Mouse (Mus musculus) bone marrow macrophage, adult 2 months (primary cell): Measurements from ENCODE around the gene Cks1b. TPM values are rescaled to one million over a fixed set of nuclear protein-coding genes. Genes with fewer than 3 reads are reported as not detected.
A peak's percentile ranks its signal among the peaks of the same experiment; 100 is the strongest.

Experiments used
- H3K27ac ChIP-seq: 2 replicates; pipeline ENCODE4 v1.5.1; 2012; ENCODE audit warnings: low read depth, low read length; ENCODE audit not compliant: insufficient read depth
- H3K4me1 ChIP-seq: 2 replicates; pipeline ENCODE4 v1.6.1; 2012; ENCODE audit warnings: low read length; ENCODE audit not compliant: control insufficient read depth, insufficient read depth
- H3K4me3 ChIP-seq: 2 replicates; pipeline ENCODE4 v1.5.1; 2012; ENCODE audit warnings: mild to moderate bottlenecking, low read length, moderate library complexity; ENCODE audit not compliant: insufficient read depth
- CTCF ChIP-seq: IDR thresholded peaks from 2 replicates; pipeline ENCODE4 v1.5.1; 2012; ENCODE audit warnings: low read depth, mild to moderate bottlenecking, low read length, moderate library complexity
- POLR2A ChIP-seq: IDR thresholded peaks from 2 replicates; pipeline ENCODE4 v1.6.1; 2012; ENCODE audit warnings: mild to moderate bottlenecking, low read depth, low read length, borderline replicate concordance
- polyA plus RNA-seq: library from polyadenylated mRNA; stranded (reverse); fragments of >200 nt; gene quantifications from 2 replicates; pipeline ENCODE4 v1.2.4, GENCODE M21; 2012; ENCODE audit not compliant: missing spikeins, insufficient read depth, insufficient read length

The Cks1b gene
- polyA plus RNA-seq, 1 experiment: 46.6 TPM

DNA sequence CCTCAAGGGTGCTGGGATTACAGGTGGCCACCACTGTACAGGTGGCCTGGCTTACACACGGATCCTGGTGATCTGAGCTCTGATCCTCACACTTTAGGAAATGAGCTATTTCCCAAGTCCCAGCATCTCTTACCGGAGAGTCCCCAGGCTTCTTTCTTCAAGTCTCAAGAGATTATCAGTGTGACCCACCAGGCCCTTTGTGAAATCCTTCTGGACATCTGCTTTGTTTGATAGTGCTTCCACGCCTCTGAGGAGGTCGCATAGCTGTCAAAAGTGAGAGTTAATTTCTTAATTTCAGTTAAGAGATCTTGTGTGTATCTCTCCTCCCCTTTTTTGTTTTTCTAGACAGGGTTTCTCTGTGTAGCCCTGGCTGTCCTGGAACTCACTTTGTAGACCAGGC is 7.7 kb upstream of the Cks1b start:
- no peak overlapping the region for H3K4me3 ChIP-seq
- peaks cover 24% of the 10 kb centered on the region for H3K4me1 ChIP-seq
- no peak overlapping the region for H3K27ac ChIP-seq
- TF ChIP-seq POLR2A (no peak), CTCF (no peak)

DNA sequence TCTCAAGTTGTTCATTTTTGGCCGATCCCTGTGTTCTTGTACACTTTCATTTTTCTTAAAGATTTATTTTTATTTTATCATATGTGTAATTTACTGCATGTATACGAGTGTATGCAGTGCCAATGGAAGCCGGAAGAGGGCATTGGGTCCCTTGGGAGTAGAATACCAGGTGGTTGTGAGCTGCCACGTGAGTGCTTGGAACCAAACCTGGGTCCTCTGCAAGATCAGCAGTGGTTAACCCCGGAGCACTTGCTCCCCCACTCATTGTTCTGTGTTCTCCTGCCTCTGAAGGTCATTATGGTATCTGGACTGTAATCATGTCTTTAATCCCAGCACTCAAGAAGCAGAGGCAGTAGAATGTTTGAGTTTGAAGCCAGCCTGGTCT is 7.0 kb upstream of the Cks1b start:
- TF ChIP-seq POLR2A: no peak
- no peak for TF ChIP-seq CTCF
- Histone ChIP-seq H3K27ac (no peak overlapping the region), H3K4me3 (no peak overlapping the region), H3K4me1 (peaks cover 27% of the 10 kb centered on the region)

DNA sequence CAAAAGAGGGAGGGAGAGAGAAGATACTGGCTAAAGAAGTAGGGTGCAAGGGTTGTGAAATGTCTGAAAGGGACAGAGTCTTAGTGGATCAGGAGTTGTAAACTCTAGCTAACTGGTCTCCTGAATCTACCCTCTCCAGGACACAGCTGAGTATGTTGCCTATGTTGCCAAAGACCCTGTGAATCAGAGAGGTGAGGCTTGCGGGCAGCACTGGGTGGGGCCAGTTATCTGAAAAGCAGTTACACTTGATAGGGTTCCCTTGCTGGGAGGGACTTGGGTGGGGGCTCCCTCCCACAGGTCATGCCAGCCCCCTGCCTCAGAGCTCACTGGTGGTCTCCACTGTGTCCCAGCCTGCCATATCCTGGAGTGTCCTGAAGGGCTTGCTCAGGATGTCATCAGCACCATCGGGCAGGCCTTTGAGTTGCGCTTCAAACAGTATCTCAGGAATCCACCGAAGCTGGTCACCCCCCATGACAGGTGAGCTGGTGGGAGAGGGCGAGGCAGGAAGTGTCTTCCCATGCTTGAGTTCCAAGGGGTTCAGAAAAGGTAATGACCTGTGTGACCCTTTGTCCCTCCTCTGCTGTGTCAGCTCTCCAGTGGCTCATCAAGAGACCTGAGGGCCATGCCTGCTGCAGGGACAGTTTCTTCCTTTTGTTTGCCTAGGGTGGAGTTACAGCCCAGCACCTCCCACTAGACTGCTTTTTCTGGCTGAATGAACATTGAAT is 6.4 kb upstream of the Cks1b start:
- no peak overlapping the region for H3K27ac ChIP-seq
- peaks cover 33% of the 10 kb centered on the region for H3K4me1 ChIP-seq
- TF ChIP-seq POLR2A (no peak), CTCF (no peak)
- no peak overlapping the region for H3K4me3 ChIP-seq

DNA sequence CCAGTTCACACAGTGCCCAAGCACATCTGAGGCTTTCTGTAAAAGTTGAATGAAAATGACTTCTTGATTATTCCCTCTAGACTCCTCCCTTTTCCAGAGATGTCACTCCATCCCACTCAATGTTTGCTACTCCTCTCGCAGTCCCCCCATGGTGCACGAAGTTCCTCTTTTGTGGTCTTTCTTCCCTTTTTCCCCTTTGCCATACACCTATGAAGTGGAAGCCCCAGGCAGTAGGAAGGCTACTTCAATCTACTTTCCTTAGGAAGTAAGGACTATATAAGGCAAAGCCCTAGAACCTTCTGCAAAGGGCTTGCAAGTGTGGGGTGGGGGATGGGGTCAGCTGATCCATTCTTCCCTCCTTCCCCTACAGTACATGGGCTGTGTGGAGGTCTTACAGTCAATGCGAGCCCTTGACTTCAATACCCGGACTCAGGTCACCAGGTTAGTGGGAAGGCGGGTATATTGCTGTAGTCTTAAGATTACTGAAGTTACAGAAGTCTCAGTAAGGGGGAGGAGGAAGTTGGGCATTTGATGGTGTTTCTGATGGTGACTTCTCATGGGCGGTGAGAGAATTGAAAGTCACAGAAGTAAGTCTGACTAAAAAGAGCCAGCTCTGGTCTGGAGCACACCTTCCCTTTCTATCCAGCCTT is 4.5 kb upstream of the Cks1b start:
- TF ChIP-seq POLR2A (no peak), CTCF (no peak)
- peaks cover 34% of the 10 kb centered on the region for H3K4me1 ChIP-seq
- H3K27ac ChIP-seq: peak overlapping the region; percentile 65
- H3K4me3 ChIP-seq: peak overlapping the region; percentile 17; the same call in 1 of the 2 replicates

DNA sequence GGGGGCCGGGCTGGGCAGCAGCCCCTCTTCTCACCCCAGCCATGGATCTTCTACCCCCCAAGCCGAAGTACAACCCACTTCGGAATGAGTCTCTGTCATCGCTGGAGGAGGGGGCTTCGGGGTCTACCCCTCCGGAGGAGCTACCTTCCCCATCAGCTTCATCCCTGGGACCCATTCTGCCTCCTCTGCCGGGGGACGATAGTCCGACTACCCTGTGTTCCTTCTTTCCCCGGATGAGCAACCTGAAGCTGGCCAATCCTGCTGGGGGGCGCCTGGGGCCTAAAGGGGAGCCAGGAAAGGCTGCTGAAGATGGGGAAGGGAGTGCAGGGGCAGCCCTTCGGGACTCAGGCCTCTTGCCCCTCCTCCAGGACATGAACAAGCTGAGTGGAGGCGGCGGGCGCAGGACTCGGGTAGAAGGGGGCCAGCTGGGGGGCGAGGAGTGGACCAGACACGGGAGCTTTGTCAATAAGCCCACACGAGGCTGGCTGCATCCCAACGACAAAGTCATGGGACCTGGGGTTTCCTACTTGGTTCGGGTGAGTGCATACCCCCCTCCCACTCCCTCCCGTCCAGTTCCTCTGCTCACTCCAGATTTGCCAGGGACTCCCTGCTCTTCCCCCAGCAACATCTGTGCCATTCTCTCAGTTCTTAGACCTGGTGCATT is 3.8 kb upstream of the Cks1b start:
- no peak for TF ChIP-seq CTCF
- no peak for TF ChIP-seq POLR2A
- H3K4me3 ChIP-seq: peak overlapping the region; percentile 52
- H3K4me1 ChIP-seq: peaks cover 34% of the 10 kb centered on the region
- peak overlapping the region; percentile 61 for H3K27ac ChIP-seq

DNA sequence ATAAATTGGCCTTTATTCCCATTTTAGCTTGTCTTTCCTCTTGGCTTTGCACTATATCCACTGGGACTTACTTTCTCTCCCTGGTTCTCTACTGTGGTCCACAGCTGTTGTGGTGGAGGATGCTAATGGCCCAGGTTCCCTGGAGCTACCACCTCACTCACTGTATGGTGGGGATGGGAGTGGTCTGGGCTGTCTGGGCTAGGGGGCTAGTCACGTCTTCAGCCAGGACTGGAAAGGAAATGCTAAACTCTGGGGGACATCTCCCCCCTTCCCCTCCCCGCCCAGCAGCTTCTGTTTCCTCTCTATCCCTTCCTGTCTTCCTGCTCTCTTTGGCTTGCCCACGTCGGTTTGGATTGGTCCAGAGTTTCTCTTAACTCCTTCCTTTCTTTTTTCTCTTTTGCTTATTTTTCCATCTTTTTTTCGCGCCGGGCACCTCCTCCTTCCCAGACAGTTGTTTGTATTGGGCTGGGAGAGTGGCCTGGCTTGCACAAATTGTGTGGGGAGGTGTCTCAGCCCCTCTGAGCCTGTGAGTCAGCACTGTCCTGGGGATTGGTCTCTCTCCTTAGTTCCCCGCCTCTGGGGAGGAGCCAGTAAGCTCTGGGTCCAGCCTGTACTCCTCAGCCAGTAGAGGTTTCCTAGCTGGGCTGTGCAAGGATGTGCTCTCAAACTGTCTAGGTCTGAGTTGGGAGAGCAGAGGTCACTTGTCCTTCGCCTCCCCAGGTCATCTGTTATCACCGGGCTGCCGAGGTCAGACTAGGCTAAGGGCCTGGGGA is 3.0 kb upstream of the Cks1b start:
- no peak for TF ChIP-seq CTCF
- Histone ChIP-seq H3K4me1 (peaks cover 40% of the 10 kb centered on the region), H3K27ac (peak overlapping the region; percentile 61), H3K4me3 (peak overlapping the region; percentile 52)

DNA sequence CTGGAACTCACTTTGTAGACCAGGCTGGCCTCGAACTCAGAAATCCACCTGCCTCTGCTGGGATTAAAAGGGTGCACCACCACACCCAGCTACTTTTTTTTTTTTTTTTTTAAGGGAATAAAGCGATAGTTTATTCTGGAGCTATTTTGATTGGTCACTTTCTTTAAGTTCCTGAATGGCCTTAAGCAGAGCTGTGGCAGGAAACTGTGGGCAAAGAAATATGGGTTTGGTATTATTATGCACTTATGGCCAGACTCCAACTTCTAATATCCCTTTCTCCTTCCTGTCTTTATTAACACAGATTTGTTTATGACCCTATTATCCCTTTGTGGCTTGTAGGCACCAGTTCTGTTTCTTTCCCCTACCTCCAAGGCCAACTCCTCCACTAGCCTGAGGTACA is 2.2 kb upstream of the Cks1b start:
- H3K4me1 ChIP-seq: peaks cover 41% of the 10 kb centered on the region
- TF ChIP-seq POLR2A (no peak), CTCF (no peak)
- no peak overlapping the region for H3K4me3 ChIP-seq
- H3K27ac ChIP-seq: peak overlapping the region; percentile 49

DNA sequence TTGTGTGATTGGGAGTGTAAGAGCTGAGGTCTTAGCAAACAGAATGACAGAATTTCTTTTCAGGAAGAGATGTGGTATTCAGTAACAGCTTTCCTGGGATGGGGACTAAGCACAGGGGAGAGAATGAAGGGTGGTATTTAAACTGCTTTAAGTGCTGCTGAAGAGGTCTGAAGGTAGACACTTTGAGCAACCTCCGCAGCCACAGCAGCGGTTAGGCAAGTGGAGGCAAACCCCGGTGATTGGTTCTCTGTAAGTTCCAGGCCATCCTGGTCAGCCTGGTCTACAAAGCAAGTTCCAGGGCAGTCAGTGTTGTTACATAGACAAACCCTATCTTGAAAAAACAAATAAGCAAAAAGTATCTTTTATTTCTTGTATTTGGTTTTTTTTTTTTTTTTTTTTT is 1.8 kb upstream of the Cks1b start:
- H3K4me1 ChIP-seq: peaks cover 41% of the 10 kb centered on the region
- peak overlapping the region; percentile 90 for H3K4me3 ChIP-seq
- peak overlapping the region; percentile 95 for H3K27ac ChIP-seq
- TF ChIP-seq CTCF: no peak
- no peak for TF ChIP-seq POLR2A

DNA sequence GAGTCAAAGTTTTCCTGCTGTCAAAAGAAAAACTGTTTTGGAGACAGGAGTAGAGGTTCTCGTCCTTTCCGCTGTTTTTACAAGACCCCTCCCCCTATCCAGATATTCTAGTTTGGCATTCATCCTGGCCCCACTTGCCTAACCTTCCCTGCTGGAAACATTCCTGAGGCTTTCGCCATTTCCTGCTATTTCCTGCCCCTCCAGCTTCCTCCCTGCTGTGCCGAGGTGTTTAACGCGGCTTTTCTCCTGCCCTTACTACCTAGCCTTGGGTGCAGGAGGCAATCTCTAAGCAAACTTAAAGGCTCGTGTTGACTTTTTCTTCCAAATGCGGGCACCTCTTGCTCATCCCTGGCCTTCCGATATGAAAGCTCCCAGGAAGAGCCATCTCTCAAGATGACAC is 1.4 kb upstream of the Cks1b start:
- Histone ChIP-seq H3K4me1 (peaks cover 41% of the 10 kb centered on the region), H3K4me3 (peak overlapping the region; percentile 90), H3K27ac (peak overlapping the region; percentile 95)
- TF ChIP-seq POLR2A: no peak
- no peak for TF ChIP-seq CTCF
